In genomic region chr14:100714952-100715351, GRCm38 (mm10) we compare ENCODE assay signal across 23 mouse cellular contexts.
A peak's percentile ranks its signal among the peaks of the same experiment; 100 is the strongest.
DNase-seq lines count a peak whose midpoint lies in the region; ATAC-seq lines count a peak whose summit lies in the region.
"Had no signal": no experiment of that assay in that cellular context is flagged by ENCODE, and none has a peak within 500 bp of the region (broad histone marks: within the 10 kb centered on the region; RNA-seq: fewer than 3 reads in every experiment).

No protein-coding gene starts in this region.

- no peak for DNase-seq in midbrain, embryonic 11.5 days (ENCODE audit: low spot score, missing footprints)
- no peak for DNase-seq in embryo, embryonic 10 days (ENCODE audit: low spot score)
- no peak for DNase-seq in urinary bladder, postnatal 36 days (ENCODE audit: low spot score in 2 of 2)
- DNase-seq in adipocyte (ENCODE audit: low spot score) = no peak
- DNase-seq: adrenal gland, postnatal 10 days; B cell, adult 2 months; cerebellum, adult 9-11 months; gastrocnemius, postnatal 36 days; heart, postnatal 4 days; kidney, postnatal 36 days; right cerebral cortex, postnatal 25 days; thymus, adult 18-20 months; thymus, postnatal 4 days had no signal

- H3K4me3 ChIP-seq in midbrain, embryonic 12.5 days = no peak overlapping the region
- H3K4me3 ChIP-seq in midbrain, embryonic 11.5 days (ENCODE audit: low read depth, low read length) = no peak overlapping the region
- H3K4me3 ChIP-seq in forebrain, embryonic 16.5 days (replicated peaks; ENCODE audit: low read length) = no peak overlapping the region
- no peak overlapping the region for H3K4me3 ChIP-seq in midbrain, embryonic 15.5 days
- H3K4me3 ChIP-seq: embryonic facial prominence, embryonic 12.5 days; erythroblast, embryonic 14.5 days; heart, embryonic 15.5 days; liver, embryonic 15.5 days; neural tube, embryonic 12.5 days had no signal

- H3K9ac ChIP-seq in midbrain, embryonic 12.5 days (replicated peaks) = no peak overlapping the region
- H3K9ac ChIP-seq in midbrain, embryonic 11.5 days (ENCODE audit: low read length) = no peak overlapping the region
- no peak overlapping the region for H3K9ac ChIP-seq in forebrain, embryonic 16.5 days (replicated peaks; ENCODE audit: low read depth, low read length)
- H3K9ac ChIP-seq in midbrain, embryonic 15.5 days = no peak overlapping the region
- H3K9ac ChIP-seq: embryonic facial prominence, embryonic 12.5 days; heart, embryonic 15.5 days; liver, embryonic 15.5 days; neural tube, embryonic 12.5 days had no signal

- H3K9me3 ChIP-seq in midbrain, embryonic 12.5 days = no peaks in the 10 kb centered on the region
- H3K9me3 ChIP-seq in midbrain, embryonic 11.5 days (ENCODE audit: control insufficient read depth, low read length) = no peaks in the 10 kb centered on the region
- peaks cover 3% of the 10 kb centered on the region for H3K9me3 ChIP-seq in forebrain, embryonic 16.5 days (ENCODE audit: control insufficient read depth, low read length)
- H3K9me3 ChIP-seq in midbrain, embryonic 15.5 days = no peaks in the 10 kb centered on the region
- H3K9me3 ChIP-seq: embryonic facial prominence, embryonic 12.5 days; heart, embryonic 15.5 days; liver, embryonic 15.5 days; neural tube, embryonic 12.5 days had no signal

- peak overlapping the region; percentile 81 for H3K27ac ChIP-seq in midbrain, embryonic 12.5 days (replicated peaks)
- H3K27ac ChIP-seq in midbrain, embryonic 11.5 days (ENCODE audit: low read depth, low read length) = no peak overlapping the region
- no peak overlapping the region for H3K27ac ChIP-seq in forebrain, embryonic 16.5 days (ENCODE audit: low read length)
- H3K27ac ChIP-seq in midbrain, embryonic 15.5 days = peak overlapping the region; percentile 70
- H3K27ac ChIP-seq: embryonic facial prominence, embryonic 12.5 days; heart, embryonic 15.5 days; liver, embryonic 15.5 days; macrophage had no signal

- WGBS in midbrain, embryonic 12.5 days = 59% methylated on average over 2 of the region's 2 CpGs
- WGBS in midbrain, embryonic 11.5 days = 65% methylated on average over 2 of the region's 2 CpGs
- WGBS in forebrain, embryonic 16.5 days = 35% methylated on average over 2 of the region's 2 CpGs
- WGBS in midbrain, embryonic 15.5 days = 42% methylated on average over 2 of the region's 2 CpGs

- no peaks in the 10 kb centered on the region for H3K27me3 ChIP-seq in midbrain, embryonic 12.5 days
- H3K27me3 ChIP-seq in midbrain, embryonic 11.5 days (ENCODE audit: control insufficient read depth, insufficient read depth, low read length) = no peaks in the 10 kb centered on the region
- no peaks in the 10 kb centered on the region for H3K27me3 ChIP-seq in forebrain, embryonic 16.5 days (replicated peaks; ENCODE audit: control insufficient read depth, insufficient read depth, low read length)
- no peaks in the 10 kb centered on the region for H3K27me3 ChIP-seq in midbrain, embryonic 15.5 days (replicated peaks)
- H3K27me3 ChIP-seq: embryonic facial prominence, embryonic 12.5 days; heart, embryonic 15.5 days; liver, embryonic 15.5 days; neural tube, embryonic 12.5 days had no signal

- H3K36me3 ChIP-seq in midbrain, embryonic 12.5 days = no peaks in the 10 kb centered on the region
- no peaks in the 10 kb centered on the region for H3K36me3 ChIP-seq in midbrain, embryonic 11.5 days (ENCODE audit: control insufficient read depth, insufficient read depth, low read length)
- H3K36me3 ChIP-seq in forebrain, embryonic 16.5 days (ENCODE audit: control insufficient read depth, insufficient read depth) = no peaks in the 10 kb centered on the region
- H3K36me3 ChIP-seq in midbrain, embryonic 15.5 days (replicated peaks) = no peaks in the 10 kb centered on the region
- H3K36me3 ChIP-seq: embryonic facial prominence, embryonic 12.5 days; heart, embryonic 15.5 days; liver, embryonic 15.5 days; neural tube, embryonic 12.5 days had no signal

- no peak overlapping the region for H3K4me2 ChIP-seq in midbrain, embryonic 12.5 days (replicated peaks)
- no peak overlapping the region for H3K4me2 ChIP-seq in midbrain, embryonic 11.5 days
- no peak overlapping the region for H3K4me2 ChIP-seq in forebrain, embryonic 16.5 days (ENCODE audit: low read length)
- H3K4me2 ChIP-seq in midbrain, embryonic 15.5 days = no peak overlapping the region
- H3K4me2 ChIP-seq: embryonic facial prominence, embryonic 12.5 days; heart, embryonic 15.5 days; liver, embryonic 15.5 days; neural tube, embryonic 12.5 days had no signal

- H3K4me1 ChIP-seq in midbrain, embryonic 12.5 days = peaks cover 17% of the 10 kb centered on the region
- H3K4me1 ChIP-seq in midbrain, embryonic 11.5 days (ENCODE audit: control insufficient read depth, insufficient read depth, low read length) = no peaks in the 10 kb centered on the region; the same call in 1 of the 2 replicates
- H3K4me1 ChIP-seq in forebrain, embryonic 16.5 days (replicated peaks; ENCODE audit: control insufficient read depth, insufficient read depth, low read length) = peaks cover 7% of the 10 kb centered on the region
- H3K4me1 ChIP-seq in midbrain, embryonic 15.5 days = peaks cover 22% of the 10 kb centered on the region
- H3K4me1 ChIP-seq: embryonic facial prominence, embryonic 12.5 days; heart, embryonic 15.5 days; liver, embryonic 15.5 days had no signal

- no peak for ATAC-seq in midbrain, embryonic 12.5 days (ENCODE audit: low FRiP score, low read depth)
- no peak for ATAC-seq in midbrain, embryonic 11.5 days (ENCODE audit: low FRiP score)
- peak; percentile 75 for ATAC-seq in forebrain, embryonic 16.5 days
- ATAC-seq in midbrain, embryonic 15.5 days (replicated peaks) = peak; percentile 43
- ATAC-seq: intestine, embryonic 16.5 days had no signal

Comparison
In these comparisons a context has a peak if more than half of its experiments do, and no peak if none do; other contexts are left out.
1. ATAC-seq: peak in forebrain, embryonic 16.5 days (single experiment) and midbrain, embryonic 15.5 days (single experiment); none in midbrain, embryonic 12.5 days (single experiment) and midbrain, embryonic 11.5 days (single experiment).
2. H3K27ac ChIP-seq: peak in midbrain, embryonic 12.5 days (single experiment) and midbrain, embryonic 15.5 days (single experiment); none in midbrain, embryonic 11.5 days (single experiment) and forebrain, embryonic 16.5 days (single experiment).